Mouse (Mus musculus) erythroblast, adult 5-6 weeks (primary cell): ENCODE data around the gene Samd4b. TPM values are rescaled to one million over a fixed set of nuclear protein-coding genes. Genes with fewer than 3 reads are reported as not detected.

Source experiments
- ATAC-seq: replicated peaks from 2 replicates; pipeline ENCODE4 v1.8.0; 2016; ENCODE audit warnings: moderate number of reproducible peaks, mild to moderate bottlenecking, moderate TSS enrichment, inconsistent platforms; ENCODE audit not compliant: poor library complexity, low FRiP score, severe bottlenecking
- total RNA-seq, 2 experiments: library from RNA; stranded (forward) in 1 of 2; stranded (reverse) in 1 of 2; fragments of 150-400 nt in 1 of 2; fragments of 200-764, 138-1000 nt in 1 of 2; gene quantifications; 2 replicates each; pipeline versions ENCODE4 v1.2.3 to v1.2.4; 2015 to 2017; ENCODE audit warnings: low replicate concordance in 2 of 2

Gene Samd4b
- total RNA-seq, 2 experiments from 2014 or later: 4.8 to 7.3 TPM

GRCm38 (mm10) chr7:28372251-28373108 lies 225.5 kb downstream of the Samd4b start, which contains the start of gene Plekhg2:
Gene Plekhg2, minus strand, starts transcription at chr7:28372599.
- ATAC-seq: peak; percentile 70

- ATAC-seq: no peak
These were observed 226.4 kb downstream of the Samd4b start for GRCm38 (mm10) chr7:28371514-28371989.

GRCm38 (mm10) chr7:28370977-28371513 lies 226.9 kb downstream of the Samd4b start:
- ATAC-seq: no peak

GRCm38 (mm10) chr7:28370051-28370450 lies 227.9 kb downstream of the Samd4b start:
- ATAC-seq: no peak

- no peak for ATAC-seq
These were observed 229.5 kb downstream of the Samd4b start for GRCm38 (mm10) chr7:28368276-28368920.

- no peak for ATAC-seq
These were observed 230.2 kb downstream of the Samd4b start for GRCm38 (mm10) chr7:28367663-28368275.

- ATAC-seq: no peak
These were observed 235.4 kb downstream of the Samd4b start for GRCm38 (mm10) chr7:28362441-28363060.

- no peak for ATAC-seq
These were observed 236.2 kb downstream of the Samd4b start for GRCm38 (mm10) chr7:28361647-28362341.

- 0 out of 2 replicates have a peak, but pooled peaks have one; percentile 16 for ATAC-seq
These were observed 237.7 kb downstream of the Samd4b start for GRCm38 (mm10) chr7:28360291-28360690.

GRCm38 (mm10) chr7:28359854-28360253 lies 238.1 kb downstream of the Samd4b start:
- no peak for ATAC-seq

- ATAC-seq: no peak
These were observed 239.5 kb downstream of the Samd4b start for GRCm38 (mm10) chr7:28358431-28358830.

- no peak for ATAC-seq
These were observed 240.0 kb downstream of the Samd4b start for GRCm38 (mm10) chr7:28357984-28358383.

GRCm38 (mm10) chr7:28356981-28357380 lies 241.0 kb downstream of the Samd4b start:
- no peak for ATAC-seq

GRCm38 (mm10) chr7:28355221-28355620 lies 242.7 kb downstream of the Samd4b start:
- no peak for ATAC-seq

GRCm38 (mm10) chr7:28354596-28354995 lies 243.3 kb downstream of the Samd4b start:
- ATAC-seq: no peak

- ATAC-seq: no peak
These were observed 243.8 kb downstream of the Samd4b start for GRCm38 (mm10) chr7:28354113-28354581.

GRCm38 (mm10) chr7:28353267-28353666 lies 244.7 kb downstream of the Samd4b start:
- ATAC-seq: no peak

- no peak for ATAC-seq
These were observed 246.2 kb downstream of the Samd4b start for GRCm38 (mm10) chr7:28351676-28352191.
